In the genomic region with DNA sequence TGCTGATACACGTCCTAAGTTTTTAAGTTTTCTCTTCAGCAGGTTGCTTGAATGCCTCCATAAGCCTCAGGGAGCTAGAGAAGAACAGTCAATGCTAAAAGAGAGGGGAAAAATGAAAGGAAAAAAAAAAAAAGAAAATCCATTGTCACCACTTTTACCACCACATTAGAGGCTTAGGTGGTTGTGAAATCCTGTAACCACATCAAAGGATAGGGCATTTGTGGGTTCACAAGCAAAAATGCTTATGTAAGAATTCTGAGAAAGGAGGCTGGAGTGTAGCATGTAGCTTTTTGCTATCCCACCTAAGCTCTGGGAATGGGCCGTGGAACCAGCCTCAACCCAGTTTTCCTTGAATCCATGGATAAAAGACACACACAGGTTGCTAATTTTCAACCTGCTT, we compare ENCODE assay signal across 17 mouse cellular contexts.
"Had no signal": no experiment of that assay in that cellular context is flagged by ENCODE, and none has a peak within 500 bp of the region (broad histone marks: within the 10 kb centered on the region; RNA-seq: fewer than 3 reads in every experiment).

No protein-coding gene starts in this region.

- ATAC-seq: liver, embryonic 12.5 days; liver, postnatal 0 days; lung, postnatal 0 days; midbrain, embryonic 13.5 days; midbrain, embryonic 15.5 days; midbrain, embryonic 16.5 days had no signal

- DNase-seq: left cerebral cortex, postnatal 4 days; liver; liver, embryonic 13.5 days; liver, postnatal 0 days; lung, adult 18-20 months; lung, adult 2 months; lung, embryonic 14.5 days; lung, postnatal 10 days; lung, postnatal 14 days; lung, postnatal 36 days; lung, postnatal 4 days; midbrain, embryonic 14.5 days had no signal
